Mouse (Mus musculus) heart, adult 18-20 months (tissue): ENCODE results near the gene Sdk2. TPM values are rescaled to one million over a fixed set of nuclear protein-coding genes. Genes with fewer than 3 reads are reported as not detected.

Source experiments
- DNase-seq, 2 experiments: peaks; one replicate each; pipeline ENCODE4 v3.0.0; 2021 to 2022; ENCODE audit warnings: mixed read lengths in 1 of 2
- total RNA-seq, 2 experiments: library from RNA; stranded (reverse); gene quantifications; 2 replicates each; pipeline ENCODE4 v1.2.3; 2021

Sdk2 gene
- total RNA-seq, 2 experiments from 2014 or later, result 1.7 to 1.9 TPM

- peak; percentile 67 to 71 for DNase-seq
Observed at GRCm38 (mm10) chr11:113739213-113739612, 327.6 kb downstream of the Sdk2 start.

GRCm38 (mm10) chr11:113737912-113738311 is 328.9 kb downstream of the Sdk2 start:
- DNase-seq, result peak in 1 of 2 experiments; percentile 54

GRCm38 (mm10) chr11:113737553-113737854 is 329.3 kb downstream of the Sdk2 start:
- DNase-seq, result no peak

DNA sequence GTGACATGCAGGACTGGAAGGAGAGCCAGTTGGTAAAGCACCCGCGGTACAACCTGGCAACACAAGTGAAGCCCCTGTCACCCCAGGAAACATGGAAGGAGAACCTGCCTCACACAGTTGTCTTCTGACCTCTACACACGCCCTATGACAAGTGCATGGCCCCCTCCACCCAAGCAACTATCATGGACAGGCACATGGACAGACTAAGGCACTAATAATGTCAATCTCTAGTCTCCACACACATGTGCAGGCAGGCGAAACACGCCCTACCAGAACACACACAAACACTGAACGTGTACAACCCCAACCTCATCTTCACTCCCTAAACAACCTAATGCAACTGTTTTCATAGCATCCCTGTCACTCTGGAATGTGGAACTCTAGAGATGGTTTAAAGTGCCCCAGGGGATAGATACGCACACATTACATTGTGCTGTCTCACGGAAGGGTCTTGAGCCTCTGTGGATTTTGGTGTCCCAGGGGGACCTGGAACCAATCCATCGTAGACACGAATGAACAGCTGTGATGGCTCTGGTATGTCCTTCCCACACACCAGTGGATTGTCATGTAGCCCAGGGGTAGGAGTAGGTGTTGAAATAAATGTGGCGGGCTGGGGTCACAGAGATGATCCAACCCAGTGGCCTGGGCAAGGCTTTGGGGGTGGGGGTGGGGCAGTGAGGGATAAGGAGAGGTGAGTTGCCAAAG is 329.8 kb downstream of the Sdk2 start:
- peak in 1 of 2 experiments; percentile 41 for DNase-seq

- DNase-seq, result no peak
Observed at GRCm38 (mm10) chr11:113735151-113735550, 331.7 kb downstream of the Sdk2 start.

GRCm38 (mm10) chr11:113733631-113734364 is 333.0 kb downstream of the Sdk2 start:
- peak in 1 of 2 experiments; percentile 58 for DNase-seq

GRCm38 (mm10) chr11:113731945-113732612 is 334.8 kb downstream of the Sdk2 start:
- DNase-seq, result no peak

- DNase-seq, result no peak
Observed at GRCm38 (mm10) chr11:113730879-113731278, 336.0 kb downstream of the Sdk2 start.

DNA sequence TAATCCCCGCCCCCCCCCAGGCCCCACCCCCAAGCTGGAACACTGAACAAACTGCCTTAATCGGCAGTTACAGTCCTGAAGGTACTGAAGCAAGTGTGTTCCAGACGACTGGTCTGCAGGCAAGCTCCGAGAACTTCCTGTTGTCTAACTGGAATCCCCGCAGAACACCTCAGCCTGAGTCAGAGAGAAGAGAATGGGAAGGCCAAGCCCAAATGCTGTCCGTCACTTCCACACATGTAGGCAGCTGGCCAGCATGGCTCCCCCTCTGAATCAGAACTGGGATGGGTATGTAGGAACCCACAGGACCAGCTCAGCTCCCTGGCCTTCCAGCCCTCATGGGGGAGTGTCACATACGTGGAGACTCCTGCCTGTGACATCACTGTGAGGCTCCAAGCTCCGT is 336.9 kb downstream of the Sdk2 start:
- peak in 1 of 2 experiments; percentile 27 for DNase-seq

GRCm38 (mm10) chr11:113729239-113729638 is 337.6 kb downstream of the Sdk2 start:
- DNase-seq, result no peak

GRCm38 (mm10) chr11:113727992-113728391 is 338.9 kb downstream of the Sdk2 start:
- no peak for DNase-seq

DNA sequence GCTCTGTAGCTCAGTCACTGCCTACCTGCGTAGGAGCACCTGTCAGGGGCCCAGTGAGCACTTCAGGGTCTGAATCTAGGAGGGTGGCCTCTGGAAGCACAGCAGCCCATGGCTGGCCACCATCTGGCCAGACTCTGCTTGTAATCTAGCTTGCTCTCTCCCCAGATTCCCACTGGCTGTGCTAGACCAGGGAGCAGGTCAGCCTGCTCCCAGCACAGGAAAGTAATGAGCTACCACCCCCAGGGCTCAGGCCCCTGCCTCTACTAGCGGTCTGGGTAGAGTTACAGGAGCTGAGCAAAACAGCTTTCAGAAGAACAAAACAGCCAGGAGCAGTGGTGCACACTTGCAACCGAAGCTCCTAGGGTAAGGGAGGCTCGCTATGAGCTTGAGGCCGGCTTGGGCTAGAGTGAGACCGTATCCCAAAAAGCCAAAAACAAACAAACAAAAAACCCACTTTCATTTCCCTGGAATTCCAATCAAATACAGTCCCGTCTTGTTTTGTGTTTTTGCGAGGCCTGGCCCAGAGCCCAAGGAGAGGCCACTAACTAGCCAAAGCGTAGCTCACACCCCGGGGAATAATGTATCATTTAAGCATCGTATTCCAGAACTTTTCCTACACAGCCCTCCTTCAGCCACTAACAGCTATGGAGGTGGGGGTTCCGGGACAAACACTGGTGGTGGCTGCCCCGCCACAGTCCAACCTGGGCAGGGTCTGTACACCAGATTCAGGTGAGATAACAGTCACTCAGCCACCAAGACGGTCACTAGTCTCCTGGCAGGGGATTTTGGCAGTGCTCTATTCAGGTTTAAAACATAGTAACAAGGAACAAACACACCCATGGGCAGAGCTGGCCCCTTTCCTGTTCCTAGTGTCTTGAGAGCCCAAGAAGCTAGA is 339.6 kb downstream of the Sdk2 start:
- peak in 1 of 2 experiments; percentile 40 for DNase-seq
